Mouse (Mus musculus): ENCODE results near the gene Pex19.
A peak's percentile ranks its signal among the peaks of the same experiment; 100 is the strongest.

Gene Pex19

DNA sequence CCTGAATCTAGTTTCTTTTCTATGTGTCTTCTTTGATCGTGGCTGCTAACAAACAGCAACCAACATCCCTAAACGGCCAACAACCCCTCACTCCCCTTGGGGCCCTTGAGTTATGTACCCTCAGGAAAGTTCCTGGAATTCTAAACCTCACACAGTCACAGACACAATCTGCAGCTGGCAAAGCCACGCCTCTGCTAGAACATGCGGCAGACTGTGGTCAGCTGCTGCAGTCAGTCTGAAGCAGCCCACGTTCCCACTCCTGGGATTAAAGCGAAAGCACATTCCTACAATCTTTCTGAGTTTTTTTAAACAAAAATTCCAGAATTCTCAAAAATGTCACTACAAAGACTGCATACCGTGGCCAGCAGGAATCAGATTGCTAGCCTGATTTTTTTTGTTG is 7.0 kb downstream of the Pex19 start:
- DNase-seq (ENCODE audit: low spot score), result no peak

DNA sequence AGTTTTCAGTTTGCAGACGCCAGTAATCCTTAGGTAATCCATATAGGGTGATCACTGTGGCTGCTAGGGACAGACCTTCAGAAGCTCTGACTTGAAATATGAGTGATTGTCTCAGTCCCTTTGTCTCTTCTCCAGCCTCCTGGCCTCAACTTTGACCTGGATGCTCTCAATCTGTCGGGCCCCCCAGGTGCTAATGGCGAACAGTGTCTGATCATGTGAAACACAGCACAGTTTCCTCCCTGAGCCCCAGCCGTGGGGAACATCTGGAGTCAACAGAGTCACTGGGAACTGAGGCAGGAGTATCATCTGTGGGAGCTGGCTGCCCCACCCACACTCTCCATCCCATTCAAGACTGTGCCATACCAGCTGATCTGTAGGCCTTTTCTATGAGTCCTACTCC is 7.5 kb downstream of the Pex19 start:
- no peak for DNase-seq (ENCODE audit: low spot score)

DNA sequence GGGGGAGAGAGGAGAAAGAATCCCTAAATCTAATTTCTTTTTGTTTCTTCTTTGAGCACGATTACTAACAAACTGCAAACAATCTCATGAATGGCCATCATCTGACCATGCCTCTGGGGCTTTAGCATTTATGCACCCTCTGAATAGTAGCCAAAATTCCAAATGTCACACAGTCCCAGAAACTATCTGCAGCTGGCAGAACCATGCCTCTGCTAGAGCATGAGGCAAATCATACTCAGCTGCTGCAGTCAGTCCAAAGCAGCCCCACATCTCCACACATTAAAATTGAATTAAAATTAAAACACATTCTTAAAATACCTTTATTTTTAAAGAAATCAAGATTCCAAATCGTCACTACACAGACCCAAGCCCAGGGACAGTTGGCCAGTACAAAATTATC is 13.6 kb downstream of the Pex19 start:
- no peak for DNase-seq (ENCODE audit: low spot score)

DNA sequence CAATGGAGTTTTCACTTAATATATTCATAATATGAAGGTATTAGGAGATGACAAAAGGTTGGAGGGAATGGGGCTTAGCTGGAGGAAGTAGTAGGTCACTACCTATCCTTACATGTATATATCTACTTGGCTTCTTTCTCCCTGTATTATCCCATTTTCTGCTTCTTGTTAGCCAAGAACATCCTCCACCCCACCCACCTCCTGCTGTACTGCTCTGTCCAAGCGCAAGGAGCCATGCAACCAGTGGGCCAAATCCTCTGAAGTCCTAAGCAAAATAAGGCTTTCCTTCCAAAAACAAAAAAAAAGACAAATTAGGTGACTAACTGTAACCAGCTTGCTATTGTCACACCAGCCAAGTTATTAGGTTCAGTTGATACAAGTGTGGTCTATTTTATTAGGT is 14.3 kb downstream of the Pex19 start:
- DNase-seq (ENCODE audit: low spot score), result no peak

DNA sequence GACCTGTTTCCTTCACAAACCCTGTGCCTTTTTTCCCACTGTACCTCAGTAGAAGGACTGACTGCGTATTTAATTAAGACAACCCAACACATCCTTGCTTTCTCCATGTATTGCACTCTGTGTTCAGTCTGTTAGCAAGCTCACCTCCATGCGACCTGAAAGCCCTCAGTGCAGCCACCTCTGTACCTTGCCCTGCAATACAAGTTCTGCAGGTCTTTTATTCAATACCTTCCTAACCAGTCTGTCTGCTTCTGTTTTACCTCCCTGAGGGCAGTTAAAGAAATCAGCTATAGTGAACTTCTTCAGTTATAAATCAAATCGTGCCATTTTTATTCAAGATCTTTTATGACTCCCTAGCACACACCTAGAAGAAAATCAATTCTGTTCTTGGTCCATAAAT is 15.0 kb downstream of the Pex19 start:
- DNase-seq (ENCODE audit: low spot score), result no peak

DNA sequence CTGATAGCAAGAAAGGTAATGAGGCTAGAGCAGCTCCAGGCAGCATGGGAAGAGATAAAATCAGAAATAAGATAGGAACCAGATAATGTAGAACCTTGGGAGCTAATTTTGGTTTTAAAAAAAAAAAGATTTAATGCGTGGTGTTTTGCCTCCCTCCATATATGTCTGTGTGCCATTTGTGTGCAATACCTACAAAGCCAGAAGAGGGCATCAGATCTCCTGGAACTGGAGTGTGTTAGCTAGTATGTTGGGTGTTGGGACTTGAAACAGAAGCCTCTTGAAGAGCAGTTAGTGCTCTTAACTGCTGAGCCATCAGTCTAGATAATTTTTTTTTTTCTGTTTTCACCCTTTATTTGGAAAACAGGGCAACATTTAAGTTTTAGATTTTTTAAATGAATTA is 17.0 kb downstream of the Pex19 start:
- DNase-seq (ENCODE audit: low spot score), result peak; percentile 77

DNA sequence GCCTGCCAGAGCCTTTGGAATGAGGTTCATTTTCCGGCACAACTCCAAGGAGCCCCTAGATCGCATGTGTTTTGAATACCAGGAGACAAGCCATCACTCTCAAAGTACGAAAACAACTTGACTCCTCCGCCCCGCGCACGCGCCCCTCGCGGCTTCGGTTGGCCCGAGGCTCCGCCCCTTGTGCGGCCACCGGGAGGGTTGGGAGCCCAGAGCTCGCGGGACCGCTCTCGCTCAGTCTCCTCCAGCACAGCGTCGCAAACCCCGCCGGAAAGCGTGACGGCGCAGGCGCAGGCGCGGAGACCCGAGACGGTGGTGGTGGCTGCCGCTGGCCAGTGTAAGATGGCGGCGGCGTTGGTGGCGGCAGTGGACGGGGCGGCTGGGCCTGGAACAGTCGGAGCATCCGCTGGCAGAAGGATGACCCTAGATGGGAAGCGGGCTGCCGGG is 21.3 kb downstream of the Pex19 start, which contains the start of gene Dcaf8:
Gene Dcaf8, plus strand, starts transcription at position 250 of the 444 bp plus-strand sequence.
- DNase-seq (ENCODE audit: low spot score), result peak; percentile 99

DNA sequence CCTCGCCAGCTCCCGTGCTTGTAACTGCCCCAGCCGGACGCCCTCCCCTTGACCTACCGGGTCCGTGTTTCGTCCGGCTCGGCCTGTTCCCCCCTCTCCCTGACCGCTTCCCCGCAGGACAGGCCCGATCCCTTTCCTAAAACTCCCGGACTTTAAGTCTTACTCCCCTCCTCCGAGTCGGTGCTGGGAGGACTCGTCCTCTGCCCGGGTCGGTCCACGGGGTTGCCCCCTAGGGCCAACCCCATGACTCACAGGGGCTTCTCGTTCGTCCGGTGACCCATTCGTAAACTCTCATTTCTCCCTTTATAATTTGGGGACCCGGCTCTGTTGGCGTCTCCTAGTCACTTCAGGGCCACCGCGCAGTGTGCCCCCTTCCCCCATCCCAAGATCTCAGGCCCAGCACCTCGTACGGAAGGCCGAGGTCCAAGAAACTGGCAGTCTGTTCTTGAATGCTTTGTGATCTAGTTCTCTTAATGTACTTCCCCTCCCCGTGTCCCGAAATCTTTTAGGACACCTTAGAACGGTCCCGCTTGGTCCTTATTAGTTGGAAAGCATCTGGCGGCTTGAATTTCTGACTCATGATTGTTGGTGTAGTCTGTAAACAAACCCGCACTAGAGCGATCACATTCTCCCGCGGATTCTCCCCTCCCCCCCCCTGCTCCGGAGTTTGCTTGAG is 21.9 kb downstream of the Pex19 start:
- DNase-seq (ENCODE audit: low spot score), result peak; percentile 35

DNA sequence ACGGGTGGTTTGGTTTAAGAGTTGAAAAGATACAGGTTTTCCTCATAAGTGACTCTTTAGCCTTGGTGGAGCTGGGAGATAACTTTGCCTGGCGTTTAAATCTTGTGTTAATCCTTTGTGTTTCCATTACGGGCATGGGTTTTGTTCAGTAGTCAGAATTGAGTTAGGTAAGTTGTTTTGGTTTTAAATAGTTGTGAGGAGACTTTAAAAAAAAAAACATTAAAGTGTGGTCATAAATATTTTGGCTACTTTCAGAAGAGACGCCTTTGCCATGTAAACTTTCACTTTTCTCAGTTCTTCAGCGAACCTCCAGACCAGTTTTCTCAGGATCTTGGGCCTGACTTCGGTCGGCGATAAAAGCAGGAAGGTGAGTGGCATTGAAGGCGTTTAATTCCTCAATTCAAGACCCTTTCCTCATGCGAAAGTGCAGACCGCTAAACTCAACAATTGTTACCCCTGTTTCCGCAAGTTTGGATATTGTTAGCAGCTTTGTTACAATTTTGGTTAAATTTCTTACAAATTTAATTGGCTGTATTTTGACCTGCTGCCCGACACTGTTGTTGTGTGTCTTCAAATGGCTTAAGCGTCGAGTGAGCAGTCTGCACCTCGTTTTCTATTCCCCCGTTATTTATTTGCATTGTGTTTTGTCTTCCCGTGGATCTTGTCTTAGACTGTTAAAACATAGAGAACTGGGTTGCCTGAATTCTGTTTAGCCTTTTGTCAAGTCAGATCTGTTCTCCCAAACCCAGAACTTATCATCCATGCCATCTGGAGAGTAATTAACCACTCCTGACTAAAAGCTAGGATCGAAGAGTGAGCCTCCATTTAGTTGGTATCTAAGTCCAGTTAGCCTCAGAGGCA is 22.6 kb downstream of the Pex19 start:
- DNase-seq (ENCODE audit: low spot score), result peak; percentile 20

DNA sequence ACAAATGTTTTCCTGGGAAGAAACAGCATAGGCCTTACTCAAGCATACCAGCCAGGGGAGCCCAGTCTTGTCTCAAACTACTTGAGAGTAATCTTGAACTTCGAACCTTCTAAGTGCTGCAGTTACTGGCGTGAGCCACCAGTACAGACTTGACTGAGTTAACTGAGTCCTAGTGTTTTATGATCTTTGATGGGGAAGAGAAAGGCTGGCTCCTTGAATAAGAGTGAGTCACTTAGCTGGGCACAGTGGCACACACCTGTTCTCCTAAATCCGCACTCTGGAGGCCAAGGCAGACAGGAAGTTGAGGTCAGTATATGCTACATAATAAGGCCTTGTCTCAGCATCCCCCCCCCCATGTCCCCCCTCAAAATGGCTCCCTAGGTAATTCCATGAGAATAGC is 28.0 kb downstream of the Pex19 start:
- no peak for DNase-seq (ENCODE audit: low spot score)

DNA sequence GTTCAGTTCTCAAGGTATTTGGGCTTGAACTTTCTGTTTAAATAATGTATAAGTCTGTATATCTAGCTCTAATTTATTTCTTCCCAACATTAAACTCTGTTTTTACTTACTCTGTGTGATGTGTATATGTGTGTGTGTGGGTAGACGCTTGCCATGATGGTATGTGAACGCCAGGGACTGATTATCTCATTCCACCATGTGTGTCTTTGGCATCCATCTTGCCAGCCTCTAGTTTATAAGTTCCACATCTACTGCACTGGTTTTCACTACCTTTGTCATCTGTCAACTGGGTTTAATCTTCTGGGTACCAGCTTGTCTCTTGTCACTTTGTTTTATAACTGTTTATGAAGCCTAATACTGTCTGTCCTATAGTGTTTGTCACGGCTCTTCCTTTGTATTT is 29.0 kb downstream of the Pex19 start:
- no peak for DNase-seq (ENCODE audit: low spot score)

DNA sequence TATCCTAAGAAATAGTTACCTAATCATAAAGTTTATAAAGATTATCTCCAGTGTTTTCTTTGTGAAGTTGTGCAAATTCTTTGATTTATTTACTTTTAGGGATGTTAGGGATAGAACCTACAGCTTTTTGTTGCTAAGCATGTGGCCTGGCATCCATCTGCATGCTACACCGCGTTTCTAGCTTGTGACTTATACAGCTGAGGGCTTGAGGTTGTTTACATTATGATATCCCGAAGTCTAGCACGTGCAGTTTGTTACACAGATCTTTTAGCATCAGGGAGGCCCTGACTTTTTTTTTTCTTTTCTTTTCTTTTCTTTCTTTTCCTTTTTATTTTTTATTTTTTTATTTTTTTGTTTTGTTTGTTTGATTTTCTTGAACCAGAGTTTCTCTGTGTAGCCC is 33.4 kb downstream of the Pex19 start:
- DNase-seq (ENCODE audit: low spot score), result no peak

DNA sequence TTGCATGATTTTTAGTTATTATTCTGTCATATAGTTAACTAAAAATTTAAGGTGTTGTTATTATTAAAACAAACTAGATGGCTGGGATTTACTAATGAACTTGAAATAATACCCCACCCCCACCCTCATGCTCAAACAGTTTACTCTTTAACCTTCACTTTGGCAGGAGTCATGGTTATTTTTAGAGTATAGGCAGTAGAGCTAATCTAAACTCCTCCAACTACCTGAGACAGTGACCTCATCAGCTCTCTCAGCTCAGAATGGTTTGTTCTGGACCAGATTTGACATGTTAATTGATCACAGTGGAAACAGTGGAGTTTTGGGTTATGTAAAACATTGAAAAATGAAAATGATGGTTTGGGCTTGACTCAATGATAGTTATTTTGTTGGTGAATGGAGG is 34.0 kb downstream of the Pex19 start:
- no peak for DNase-seq (ENCODE audit: low spot score)

DNA sequence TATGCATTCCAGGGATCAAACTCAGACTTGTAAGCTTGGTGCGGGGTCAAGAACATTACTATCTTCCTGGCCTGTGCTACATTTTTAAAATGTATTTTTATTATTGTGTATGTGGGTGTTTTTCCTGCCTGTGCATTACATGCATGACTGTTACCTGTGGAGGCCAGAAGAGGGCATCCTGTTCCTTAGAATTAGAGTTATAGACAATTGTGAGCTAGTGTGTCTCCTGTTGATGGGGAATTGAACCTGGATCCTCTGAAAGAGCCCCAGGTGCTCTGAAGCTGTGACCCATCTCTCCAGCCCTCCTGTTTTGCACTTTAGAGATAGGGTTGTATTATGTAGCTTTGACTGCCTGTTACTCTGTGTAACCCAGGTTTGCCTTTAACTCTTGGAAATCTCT is 35.5 kb downstream of the Pex19 start:
- peak; percentile 43 for DNase-seq (ENCODE audit: low spot score)

DNA sequence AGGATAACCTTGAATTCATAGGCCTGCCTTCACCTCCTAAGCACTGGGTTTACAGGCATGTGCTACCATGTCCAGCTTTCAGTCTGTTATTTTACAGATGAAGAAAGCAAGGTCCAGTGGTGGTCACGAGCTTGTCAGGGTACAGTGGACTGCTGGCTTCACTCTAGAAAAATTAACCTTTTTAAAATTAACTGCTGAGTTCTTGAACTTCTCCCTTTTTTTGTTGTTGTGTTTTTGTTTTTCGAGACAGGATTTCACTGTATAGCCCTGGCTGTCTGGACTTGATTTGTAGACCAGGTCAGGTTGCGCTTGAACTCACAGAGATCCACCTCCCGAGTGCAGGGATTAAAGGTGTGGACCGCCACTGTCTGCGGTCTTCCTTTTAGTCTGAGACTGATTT is 36.4 kb downstream of the Pex19 start:
- no peak for DNase-seq (ENCODE audit: low spot score)

DNA sequence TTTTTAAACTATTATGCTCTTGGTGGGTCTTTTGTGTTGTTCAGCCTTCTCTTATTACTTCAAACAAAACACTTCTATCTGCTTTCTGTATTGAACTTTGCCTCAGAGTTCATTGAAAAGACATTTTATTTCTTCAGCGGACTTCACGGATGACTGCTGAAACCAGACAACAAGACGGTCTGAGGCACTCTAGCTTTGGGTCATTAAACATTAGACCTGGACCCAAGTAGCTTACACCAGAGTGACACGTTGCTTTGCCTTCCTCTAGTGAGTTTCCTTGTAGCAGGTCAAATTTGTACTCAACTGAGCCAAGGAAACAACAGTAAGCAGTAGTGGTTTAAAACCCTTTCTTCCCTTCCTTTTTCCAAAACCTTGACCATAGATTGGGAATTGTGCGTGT is 41.4 kb downstream of the Pex19 start:
- DNase-seq (ENCODE audit: low spot score), result no peak

DNA sequence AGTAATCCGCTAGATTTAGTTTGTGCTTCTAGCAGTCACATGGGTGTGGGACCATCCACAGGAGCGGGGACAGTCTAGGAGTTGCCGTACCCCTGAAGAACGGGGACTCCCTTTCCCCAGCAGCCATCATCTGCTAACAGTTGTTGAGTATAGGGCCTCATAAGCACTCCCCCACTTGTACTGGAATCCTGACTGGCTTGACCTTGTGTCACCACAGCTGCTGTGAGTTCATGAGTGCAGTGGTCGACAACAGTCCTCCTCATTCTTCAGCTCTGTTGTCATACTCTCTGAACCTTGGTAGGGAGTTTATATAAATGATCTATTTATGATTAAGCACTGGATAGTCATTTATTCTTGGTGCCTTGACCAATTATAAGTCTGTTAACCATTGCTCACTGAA is 43.3 kb downstream of the Pex19 start:
- DNase-seq (ENCODE audit: low spot score), result no peak

DNA sequence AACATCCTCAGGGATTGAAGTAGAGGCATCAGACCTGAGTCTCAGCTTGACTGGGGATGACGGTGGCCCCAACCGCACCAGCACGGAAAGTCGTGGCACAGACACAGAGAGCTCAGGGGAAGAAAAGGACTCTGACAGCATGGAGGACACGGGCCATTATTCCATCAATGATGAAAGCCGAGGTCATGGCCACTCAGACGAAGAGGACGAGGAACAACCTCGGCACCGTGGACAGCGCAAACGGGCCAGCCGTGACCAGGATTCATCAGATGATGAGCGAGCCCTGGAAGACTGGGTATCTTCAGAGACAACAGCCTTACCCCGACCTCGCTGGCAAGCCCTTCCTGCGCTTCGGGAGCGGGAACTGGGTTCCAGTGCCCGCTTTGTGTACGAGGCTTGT is 45.8 kb downstream of the Pex19 start:
- no peak for DNase-seq (ENCODE audit: low spot score)

DNA sequence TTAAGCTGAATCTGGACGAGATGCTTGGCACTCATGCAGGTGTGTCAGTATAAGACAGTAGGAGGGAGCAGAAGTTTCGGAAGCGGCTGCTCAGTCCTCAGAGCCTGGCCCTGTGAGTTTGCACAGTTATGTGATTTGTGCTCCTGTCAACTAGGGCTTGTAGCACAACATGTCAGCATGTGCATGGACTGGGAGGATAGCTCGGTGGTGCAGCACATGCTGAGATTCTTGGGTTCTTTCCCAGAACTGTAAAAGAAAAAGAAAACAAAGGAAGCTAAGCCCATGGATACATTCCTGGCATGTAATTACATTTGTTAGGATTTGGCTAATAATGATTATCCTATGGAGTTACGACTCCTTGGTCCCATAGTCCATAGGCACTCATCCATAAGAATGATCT is 46.6 kb downstream of the Pex19 start:
- DNase-seq (ENCODE audit: low spot score), result no peak

DNA sequence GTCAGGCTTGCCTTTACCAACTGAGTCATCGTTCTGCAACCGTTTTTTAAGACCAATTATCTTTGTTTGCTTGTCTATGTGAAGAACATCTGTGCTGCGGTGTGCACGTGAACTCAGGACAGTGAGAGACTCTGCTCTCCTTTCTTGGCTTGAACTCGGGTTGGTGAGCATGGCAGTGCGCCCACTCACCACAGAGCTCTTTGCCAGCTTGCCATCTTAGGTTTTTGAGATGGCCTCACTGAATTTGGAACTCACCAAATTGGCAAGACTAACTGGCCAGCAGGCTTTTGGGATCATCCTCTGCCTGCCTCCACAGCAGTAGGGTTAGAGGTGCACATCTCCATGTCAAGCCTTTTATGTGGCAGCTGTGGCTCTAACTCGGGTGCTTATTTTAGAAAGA is 51.2 kb downstream of the Pex19 start:
- no peak for DNase-seq (ENCODE audit: low spot score)

DNA sequence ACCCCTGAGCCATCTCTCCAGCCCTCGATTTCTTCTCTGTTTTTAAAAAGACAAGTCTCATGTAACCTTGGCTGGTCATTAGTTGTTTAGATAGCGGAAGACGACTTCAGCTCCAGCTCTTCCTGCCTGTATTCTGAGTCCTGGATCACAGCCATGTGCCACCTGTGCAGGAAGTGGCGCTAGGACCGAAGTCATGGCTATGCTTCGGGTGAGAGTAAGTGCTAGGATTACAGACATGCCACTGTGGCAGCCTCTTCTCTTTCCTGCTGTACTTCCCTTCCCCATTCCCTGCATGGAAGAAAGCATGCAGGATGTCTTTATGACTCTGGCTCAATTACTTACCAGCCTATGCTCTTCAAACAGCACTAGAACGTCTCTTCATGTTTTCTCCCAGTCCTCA is 52.5 kb downstream of the Pex19 start:
- no peak for DNase-seq (ENCODE audit: low spot score)

DNA sequence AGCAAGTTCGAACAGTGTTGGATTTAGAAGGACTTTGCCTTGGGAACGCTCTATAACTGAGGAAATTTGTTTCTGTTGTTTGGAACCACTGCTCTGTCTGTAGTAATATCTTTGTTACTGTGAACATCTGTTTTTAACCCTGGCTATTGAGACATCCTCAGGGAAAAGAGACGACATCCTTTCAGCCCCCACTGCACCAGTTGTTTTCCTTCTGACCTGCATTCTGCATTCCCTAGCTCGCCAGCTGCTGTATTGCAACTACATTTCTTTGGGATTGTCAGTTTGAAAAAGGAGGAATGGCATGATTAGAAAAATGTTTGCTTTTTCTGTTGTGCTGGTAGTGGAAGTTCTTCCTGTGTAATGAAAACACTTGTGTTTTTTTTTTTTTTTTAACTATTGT is 54.3 kb downstream of the Pex19 start:
- no peak for DNase-seq (ENCODE audit: low spot score)

DNA sequence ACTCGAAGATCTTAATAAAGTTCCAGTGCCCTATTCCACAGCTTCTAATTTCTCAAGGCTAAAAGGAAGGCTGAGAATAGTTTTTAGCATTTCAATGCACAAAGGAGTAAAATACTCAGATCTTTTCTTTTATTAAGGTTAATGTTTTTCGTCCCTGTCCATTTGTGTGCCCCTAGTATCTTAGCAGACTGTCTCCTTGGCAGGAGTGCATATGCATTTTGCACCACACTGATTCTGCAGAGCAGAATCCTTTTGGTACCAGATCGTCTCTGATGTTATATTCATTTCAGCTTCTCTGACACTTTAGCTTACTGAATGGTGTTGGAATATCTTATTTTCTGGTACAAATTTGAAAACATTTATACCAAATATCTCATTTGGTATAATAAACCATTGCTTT is 55.2 kb downstream of the Pex19 start:
- DNase-seq (ENCODE audit: low spot score), result no peak

DNA sequence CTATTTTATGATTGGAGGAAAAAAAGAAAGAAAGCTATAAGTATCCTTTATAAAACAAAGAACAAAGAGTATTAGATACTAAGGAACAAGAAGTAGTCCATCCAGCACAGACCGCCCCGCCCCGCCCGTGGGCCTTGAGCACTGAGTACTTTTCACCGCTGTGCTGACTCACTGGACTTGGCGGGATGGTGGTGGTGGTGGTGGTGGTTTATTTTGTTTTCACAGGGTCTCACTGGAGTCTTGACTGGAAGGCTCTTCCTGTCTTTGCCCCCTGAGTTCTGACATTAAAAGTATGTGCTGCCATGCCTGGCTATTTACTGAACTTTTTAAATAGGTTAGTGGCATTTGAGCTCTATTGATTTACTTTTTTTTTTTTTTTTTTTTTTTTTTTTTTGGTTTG is 56.5 kb downstream of the Pex19 start:
- no peak for DNase-seq (ENCODE audit: low spot score)
